Mouse (Mus musculus): Measurements from ENCODE around the gene Atf3. TPM values are rescaled to one million over a fixed set of nuclear protein-coding genes. Genes with fewer than 3 reads are reported as not detected.

Gene Atf3
- polyA plus RNA-seq (2017; shearing (Covaris generic)): not detected

GRCm38 (mm10) chr1:191217939-191218338, at the start of gene Atf3:
Atf3 (minus strand) TSS chr1:191218039.
- no peak for ATAC-seq

- no peak for ATAC-seq
Observed at GRCm38 (mm10) chr1:191267162-191267561, 49.3 kb upstream of the Atf3 start.

DNA sequence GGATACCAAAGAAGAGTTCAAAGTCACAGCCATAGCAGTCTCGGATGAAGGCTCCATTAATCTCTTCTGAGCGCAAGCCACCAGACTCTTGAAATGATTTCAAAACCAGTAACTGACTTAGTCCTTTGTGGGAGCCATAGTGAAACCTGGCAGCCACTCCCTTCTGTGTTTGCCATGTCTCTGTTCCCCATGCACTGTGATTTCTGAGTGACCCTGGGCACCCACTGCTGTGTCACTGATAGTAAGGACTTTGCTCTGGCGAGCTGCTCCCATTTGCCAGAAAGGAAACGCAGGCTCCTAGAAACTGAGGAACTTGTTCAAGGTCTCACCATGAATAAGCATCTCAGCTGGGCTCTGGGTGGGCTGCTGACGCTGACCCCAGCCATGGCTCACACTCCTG, 45.6 kb upstream of the Atf3 start:
- no peak for ATAC-seq

DNA sequence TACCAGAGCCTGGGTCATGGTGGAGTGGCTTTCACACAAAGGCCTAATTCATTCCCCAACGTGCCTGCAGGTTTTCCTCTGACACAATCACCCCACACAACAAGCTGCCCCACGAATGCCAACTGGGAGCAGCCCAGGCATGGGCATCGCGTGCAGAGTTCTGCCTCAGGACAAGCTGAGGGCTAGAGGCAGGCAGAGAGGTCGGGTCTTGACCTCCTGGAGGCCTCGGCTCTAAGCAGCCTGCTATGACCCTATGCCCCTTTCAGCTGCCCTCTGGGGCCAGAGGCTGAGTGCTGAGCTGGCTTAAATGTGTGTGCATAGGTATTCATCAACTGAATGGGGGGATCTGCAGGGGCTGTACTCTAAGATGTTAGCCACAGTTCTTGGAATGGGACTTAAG, 44.0 kb upstream of the Atf3 start:
- ATAC-seq: no peak

DNA sequence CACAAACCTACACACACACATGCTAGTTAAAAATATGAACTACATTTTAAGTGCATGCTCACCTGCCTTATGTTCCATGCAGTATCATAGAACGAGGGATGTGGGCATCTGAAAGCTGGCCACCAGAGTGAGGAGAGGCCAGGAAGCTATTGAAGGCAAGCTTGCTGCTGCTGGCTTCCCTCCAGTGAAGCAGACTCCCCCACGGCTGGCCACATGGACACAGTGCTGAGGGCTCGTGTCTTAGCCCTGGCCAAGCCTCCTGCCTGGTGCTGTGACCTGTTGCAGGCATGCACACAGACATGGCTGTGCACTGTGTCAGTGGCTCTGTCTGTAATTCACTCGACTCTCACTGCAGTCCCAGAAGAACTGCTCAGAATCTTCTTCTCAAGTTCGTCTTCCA, 41.8 kb upstream of the Atf3 start:
- no peak for ATAC-seq

- peak; percentile 98 for ATAC-seq
Observed at GRCm38 (mm10) chr1:191259121-191259520, 41.3 kb upstream of the Atf3 start.

DNA sequence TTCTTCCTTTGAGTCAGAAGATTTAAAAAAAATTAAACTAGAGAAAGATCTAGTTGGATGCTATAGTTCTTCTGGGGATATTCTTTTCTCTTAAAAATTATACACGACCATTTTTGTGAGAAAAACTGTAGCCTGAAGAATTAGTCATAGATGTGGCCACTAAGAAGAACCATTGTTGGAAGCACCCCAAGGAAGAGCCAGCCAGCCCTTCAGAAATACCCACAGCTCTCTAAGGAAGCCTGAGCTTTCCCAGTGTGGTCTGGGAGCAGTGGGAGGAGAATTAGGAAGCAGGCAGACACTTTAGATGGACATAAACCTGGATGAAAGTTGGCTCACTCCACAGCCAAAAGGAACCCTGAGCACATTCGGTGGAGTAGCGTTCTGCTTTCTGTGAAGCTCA, 40.7 kb upstream of the Atf3 start:
- no peak for ATAC-seq

GRCm38 (mm10) chr1:191257981-191258380, 40.1 kb upstream of the Atf3 start:
- no peak for ATAC-seq

GRCm38 (mm10) chr1:191257351-191257771, 39.5 kb upstream of the Atf3 start:
- no peak for ATAC-seq

- no peak for ATAC-seq
Observed at GRCm38 (mm10) chr1:191256566-191257350, 38.9 kb upstream of the Atf3 start.

- ATAC-seq: no peak
Observed at GRCm38 (mm10) chr1:191256134-191256533, 38.3 kb upstream of the Atf3 start.

- ATAC-seq: no peak
Observed at GRCm38 (mm10) chr1:191254448-191254847, 36.6 kb upstream of the Atf3 start.

DNA sequence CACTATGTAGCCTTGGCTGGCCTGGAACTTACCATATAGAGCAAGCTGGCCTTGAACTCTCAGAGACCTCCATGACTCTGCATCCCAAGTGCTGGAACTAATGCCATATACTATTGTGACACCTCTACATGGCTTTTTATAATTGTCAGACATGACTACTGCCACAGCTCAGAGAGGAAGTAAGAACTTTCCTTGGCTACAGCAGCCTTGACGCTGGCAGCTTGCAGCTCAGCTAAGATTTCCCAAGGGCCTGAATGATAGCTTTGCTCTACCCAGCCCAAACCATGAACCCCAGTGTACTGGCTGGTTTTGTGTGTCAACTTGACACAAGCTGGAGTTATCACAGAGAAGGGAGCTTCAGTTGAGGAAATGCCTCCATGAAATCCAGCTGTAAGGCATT, 35.8 kb upstream of the Atf3 start:
- no peak for ATAC-seq

DNA sequence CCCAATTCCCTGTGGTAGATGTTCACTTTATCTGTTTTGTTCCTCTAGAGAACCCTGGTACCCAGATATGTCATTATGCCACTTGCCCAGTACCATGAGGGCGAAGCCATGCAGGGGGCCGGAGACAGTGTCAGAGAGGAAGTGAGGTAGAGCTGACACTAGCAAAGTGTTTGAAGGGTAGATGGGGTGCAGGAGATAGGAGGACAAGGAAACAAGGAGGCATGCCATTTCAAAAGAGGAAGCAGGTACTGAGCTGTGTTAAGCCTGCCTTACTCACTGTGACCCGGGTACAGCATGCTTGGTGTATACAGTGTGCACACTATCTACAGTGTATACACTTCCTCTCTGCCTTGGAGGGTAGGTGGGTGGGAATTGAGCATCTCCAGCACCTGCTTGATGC, 32.1 kb upstream of the Atf3 start:
- ATAC-seq: peak; percentile 34

GRCm38 (mm10) chr1:191248423-191248822, 30.6 kb upstream of the Atf3 start:
- ATAC-seq: no peak

DNA sequence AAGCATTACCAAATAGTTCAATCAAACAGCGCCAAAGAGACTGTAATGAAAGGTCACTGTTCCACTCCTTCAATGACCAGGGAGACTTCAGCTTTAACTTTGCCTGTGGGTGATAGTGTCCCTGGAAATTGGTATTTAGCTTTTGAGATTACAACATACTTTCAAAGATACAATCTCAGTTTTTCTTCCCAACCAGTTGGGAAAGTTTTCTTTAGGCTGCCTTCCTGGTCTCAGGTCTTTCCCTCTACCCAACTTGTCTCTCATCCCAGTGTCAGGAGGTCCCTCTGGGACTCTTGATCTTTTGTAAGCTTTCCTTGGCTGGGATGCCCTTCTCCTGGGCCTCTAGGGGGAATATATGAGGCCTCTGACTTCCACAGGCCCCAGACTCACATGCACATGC, 29.7 kb upstream of the Atf3 start:
- ATAC-seq: no peak

DNA sequence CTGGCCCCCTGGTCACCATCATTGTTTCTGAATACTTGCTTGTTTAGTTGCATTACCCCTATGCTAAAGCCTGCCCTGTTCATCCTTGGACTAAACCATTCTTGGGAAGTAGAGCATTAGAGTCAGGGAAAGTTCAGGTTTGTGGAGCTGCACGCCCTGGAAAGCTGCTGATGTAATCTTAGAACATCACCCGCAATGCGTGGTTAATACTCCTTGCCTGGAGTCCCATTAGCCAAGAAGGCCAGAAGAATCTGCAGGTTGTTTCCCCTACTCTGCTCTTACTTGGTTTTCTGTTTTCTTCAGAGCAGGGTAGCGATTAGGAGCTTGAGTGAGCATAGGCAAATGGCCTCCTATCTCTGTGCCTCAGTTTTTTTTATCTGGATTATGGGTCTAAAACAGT, 26.0 kb upstream of the Atf3 start:
- no peak for ATAC-seq

DNA sequence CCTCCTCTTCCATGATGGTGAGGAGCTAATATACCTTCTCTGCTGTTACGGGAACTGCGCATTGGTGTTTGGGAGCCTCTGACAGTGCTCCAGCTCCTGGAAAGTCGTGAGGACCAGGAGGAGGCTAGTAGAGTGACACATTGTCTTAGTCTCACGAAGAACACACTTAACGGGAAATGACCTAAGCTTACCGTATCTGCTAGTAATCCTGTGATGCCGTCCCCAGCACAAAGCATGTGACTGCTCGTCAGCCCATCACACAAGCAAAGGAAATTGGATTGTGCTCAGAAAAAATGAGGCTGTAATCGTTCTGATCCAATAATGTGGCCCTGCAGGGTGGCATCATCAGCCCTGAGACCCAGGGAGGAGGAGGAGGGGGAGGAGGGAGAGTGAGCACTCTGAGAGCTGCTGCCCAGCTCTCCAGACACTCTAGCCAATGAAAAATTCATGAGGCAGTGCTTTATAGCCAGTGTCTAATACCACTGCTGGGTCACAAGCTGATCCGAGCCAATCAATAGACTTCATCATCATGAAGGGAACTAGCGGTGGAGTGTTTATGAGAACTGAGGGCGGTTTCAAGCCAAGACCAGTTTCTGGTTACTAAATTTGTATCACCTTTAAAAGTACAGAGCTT, 24.3 kb upstream of the Atf3 start:
- ATAC-seq: no peak

- ATAC-seq: no peak
Observed at GRCm38 (mm10) chr1:191241574-191241973, 23.7 kb upstream of the Atf3 start.

DNA sequence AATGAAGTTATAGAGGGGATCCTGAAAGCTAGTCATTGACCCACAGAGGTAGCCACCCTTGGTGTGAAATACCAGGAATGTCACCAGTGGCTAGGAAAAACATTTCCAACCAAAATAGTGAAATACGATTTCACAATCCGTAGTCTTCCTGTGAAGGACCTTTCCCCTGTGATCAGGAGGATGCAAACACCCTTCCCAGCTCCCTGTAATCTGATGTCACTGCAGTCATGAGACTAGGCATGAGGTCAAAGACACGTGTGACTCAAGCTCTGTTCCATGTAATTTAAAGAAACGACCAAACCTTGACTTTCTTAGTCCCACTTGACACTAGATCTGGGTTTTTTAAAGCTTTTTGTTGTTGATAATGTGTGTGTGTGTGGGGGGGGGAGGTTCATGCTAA, 21.8 kb upstream of the Atf3 start:
- ATAC-seq: no peak

- no peak for ATAC-seq
Observed at GRCm38 (mm10) chr1:191235788-191236542, 18.1 kb upstream of the Atf3 start.

- no peak for ATAC-seq
Observed at GRCm38 (mm10) chr1:191234837-191235236, 17.0 kb upstream of the Atf3 start.

- ATAC-seq: no peak
Observed at GRCm38 (mm10) chr1:191230355-191230931, 12.6 kb upstream of the Atf3 start.
